Mouse (Mus musculus) intestine, postnatal 0 days (tissue): ENCODE results near the gene Axin2. TPM values are rescaled to one million over a fixed set of nuclear protein-coding genes. Genes with fewer than 3 reads are reported as not detected.
A peak's percentile ranks its signal among the peaks of the same experiment; 100 is the strongest.

Experiments used
- ATAC-seq: fragments of 200-750 bp; cut with Nextera tagmentation; 2 replicates; pipeline ENCODE4 v1.8.0; 2017; ENCODE audit warnings: mild to moderate bottlenecking, moderate TSS enrichment, moderate library complexity
- H3K27ac ChIP-seq: fragments of 300-500 bp; sonication (generic); 2 replicates; pipeline ENCODE4 v1.5.1; 2014; ENCODE audit warnings: mild to moderate bottlenecking, low read depth, low read length, moderate library complexity
- H3K27me3 ChIP-seq: fragments of 300-500 bp; sonication (generic); replicated peaks from 2 replicates; pipeline ENCODE4 v1.6.1; 2014; ENCODE audit warnings: low read length, mixed read lengths; ENCODE audit not compliant: control insufficient read depth, insufficient read depth
- H3K36me3 ChIP-seq: fragments of 300-500 bp; sonication (generic); 2 replicates; pipeline ENCODE4 v1.6.1; 2014; ENCODE audit warnings: mild to moderate bottlenecking, moderate library complexity; ENCODE audit not compliant: control insufficient read depth, insufficient read depth
- H3K4me1 ChIP-seq: fragments of 300-500 bp; sonication (generic); replicated peaks from 2 replicates; pipeline ENCODE4 v1.6.1; 2014; ENCODE audit warnings: antibody characterized with exemption, low read length, mixed read lengths; ENCODE audit not compliant: control insufficient read depth, insufficient read depth
- H3K4me2 ChIP-seq: fragments of 300-500 bp; sonication (generic); replicated peaks from 2 replicates; pipeline ENCODE4 v1.6.1; 2014; ENCODE audit warnings: low read depth, mild to moderate bottlenecking, moderate library complexity
- H3K4me3 ChIP-seq: fragments of 300-500 bp; sonication (generic); 2 replicates; pipeline ENCODE4 v1.5.1; 2014; ENCODE audit warnings: low read depth, low read length
- H3K9ac ChIP-seq: fragments of 300-500 bp; sonication (generic); 2 replicates; pipeline ENCODE4 v1.6.1; 2014; ENCODE audit warnings: mild to moderate bottlenecking, low read depth, low read length
- H3K9me3 ChIP-seq: fragments of 300-500 bp; sonication (generic); 2 replicates; pipeline ENCODE4 v1.6.1; 2016; ENCODE audit warnings: mixed run types; ENCODE audit not compliant: control insufficient read depth
- CTCF ChIP-seq: sonication (generic); IDR thresholded peaks from 2 replicates; pipeline ENCODE4 v1.5.1; 2016; ENCODE audit warnings: low read depth, mild to moderate bottlenecking, control low read depth, antibody characterized with exemption, moderate library complexity
- WGBS: fragments of 180-500 bp; shearing (Covaris S2); extraction: QIAGEN DNeasy Blood & Tissue Kit; methylation state at CpG from one replicate; pipeline ENCODE4 v1.1.7; 2014; 5-methylcytosine and 5-hydroxymethylcytosine counted together
- polyA plus RNA-seq: library from polyadenylated mRNA; unstranded; fragments of >200 nt; fragmentation: Nextera tagmentation; extraction: Ambion mirVana; gene quantifications from 2 replicates; pipeline ENCODE4 v1.2.1, GENCODE M21; 2015

Axin2 gene
- polyA plus RNA-seq, 1 experiment from 2014 or later: 3.1 TPM

DNA sequence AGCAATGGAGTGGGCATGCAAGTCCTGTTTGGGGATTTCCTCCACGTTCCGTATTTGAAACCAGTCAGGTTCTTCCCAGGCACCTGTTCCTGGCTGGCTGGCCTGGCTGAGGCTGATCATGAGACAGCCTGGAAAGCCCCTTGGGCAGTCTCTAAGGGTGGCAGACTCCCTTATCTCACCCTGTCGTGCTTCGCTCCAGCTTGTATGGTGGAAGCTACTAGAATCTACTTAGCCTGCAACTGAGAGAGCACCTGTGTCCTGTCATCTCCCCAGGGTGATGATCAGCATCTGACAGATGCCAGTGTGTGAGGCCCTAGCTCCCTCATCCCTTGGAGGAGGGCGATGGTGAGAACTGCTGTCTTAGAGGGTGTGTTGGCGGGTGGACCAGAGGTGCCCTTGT lies 21.7 kb upstream of the Axin2 start:
- no peak overlapping the region for H3K4me3 ChIP-seq
- H3K4me2 ChIP-seq: no peak overlapping the region
- no peaks in the 10 kb centered on the region for H3K4me1 ChIP-seq
- 82% methylated on average over 6 of the region's 6 CpGs for WGBS
- ATAC-seq: no peak
- no peak overlapping the region for H3K27ac ChIP-seq
- H3K9me3 ChIP-seq: no peaks in the 10 kb centered on the region
- H3K9ac ChIP-seq: no peak overlapping the region
- no peaks in the 10 kb centered on the region for H3K36me3 ChIP-seq
- no peak for TF ChIP-seq CTCF
- H3K27me3 ChIP-seq: no peaks in the 10 kb centered on the region

DNA sequence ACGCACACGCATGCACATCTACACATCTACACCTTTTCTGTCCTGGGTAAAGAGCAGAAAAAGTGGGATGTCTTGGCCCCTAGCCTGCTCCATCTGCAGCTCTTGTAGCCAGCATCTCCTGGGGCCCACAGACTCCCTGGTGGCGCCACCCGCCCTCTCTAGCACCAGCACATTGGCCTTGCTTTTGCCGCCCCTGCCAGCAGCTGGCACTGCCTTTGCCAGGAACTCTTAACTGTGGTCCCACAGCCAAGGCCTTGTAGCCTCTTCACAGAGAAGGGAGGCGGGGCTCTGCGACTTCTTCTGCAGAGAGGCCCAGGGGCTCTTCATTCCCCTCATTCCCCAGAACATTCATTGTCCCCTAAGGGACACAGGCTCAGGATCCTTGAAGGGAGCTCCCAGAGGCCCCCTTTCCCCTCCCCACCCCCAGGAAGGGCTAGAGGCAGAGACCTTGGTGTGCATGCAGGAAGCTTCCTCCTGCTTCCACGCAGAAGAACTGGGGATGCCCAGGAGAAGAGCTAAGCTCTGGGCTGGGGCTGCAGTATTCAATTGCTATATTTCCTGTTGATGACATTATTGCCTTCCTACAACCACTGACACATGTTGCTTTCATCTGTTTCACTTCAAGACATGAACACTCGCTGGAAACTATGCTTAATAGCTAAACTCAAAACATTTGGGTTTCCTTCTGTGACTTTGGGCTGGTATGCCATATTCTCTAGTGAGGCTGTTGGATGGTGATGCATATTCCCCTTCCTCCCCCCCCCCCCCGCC lies 19.2 kb upstream of the Axin2 start:
- Histone ChIP-seq H3K4me1 (no peaks in the 10 kb centered on the region), H3K27me3 (no peaks in the 10 kb centered on the region), H3K4me3 (no peak overlapping the region), H3K9me3 (no peaks in the 10 kb centered on the region), H3K9ac (no peak overlapping the region), H3K36me3 (no peaks in the 10 kb centered on the region), H3K27ac (no peak overlapping the region), H3K4me2 (no peak overlapping the region)
- WGBS: 80% methylated on average over 10 of the region's 10 CpGs
- no peak for ATAC-seq
- TF ChIP-seq CTCF: no peak

DNA sequence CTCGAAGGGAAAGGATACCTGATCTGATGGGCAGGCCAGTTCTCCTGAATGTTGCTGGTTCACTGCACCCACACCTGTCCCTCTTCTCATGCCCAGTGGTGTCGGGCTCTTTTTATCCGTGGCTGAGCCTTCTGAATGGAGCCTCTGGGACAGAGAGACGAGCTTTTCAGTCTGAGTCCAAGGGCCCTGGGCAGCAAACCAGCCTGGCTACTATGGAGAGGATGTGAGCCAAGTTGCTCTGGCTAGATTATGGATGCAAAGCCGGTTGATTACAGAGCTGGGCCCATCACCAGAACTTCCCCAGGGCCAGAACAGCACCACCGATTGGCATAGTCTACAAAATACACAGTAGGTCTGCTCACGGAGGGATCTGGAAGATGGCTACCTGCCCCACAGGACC lies 18.5 kb upstream of the Axin2 start:
- no peaks in the 10 kb centered on the region for H3K27me3 ChIP-seq
- no peak for ATAC-seq
- TF ChIP-seq CTCF: no peak
- WGBS: 82% methylated on average over 7 of the region's 7 CpGs
- H3K4me3 ChIP-seq: no peak overlapping the region
- no peak overlapping the region for H3K4me2 ChIP-seq
- no peak overlapping the region for H3K27ac ChIP-seq
- H3K9ac ChIP-seq: no peak overlapping the region
- H3K36me3 ChIP-seq: no peaks in the 10 kb centered on the region
- no peaks in the 10 kb centered on the region for H3K9me3 ChIP-seq
- H3K4me1 ChIP-seq: no peaks in the 10 kb centered on the region

DNA sequence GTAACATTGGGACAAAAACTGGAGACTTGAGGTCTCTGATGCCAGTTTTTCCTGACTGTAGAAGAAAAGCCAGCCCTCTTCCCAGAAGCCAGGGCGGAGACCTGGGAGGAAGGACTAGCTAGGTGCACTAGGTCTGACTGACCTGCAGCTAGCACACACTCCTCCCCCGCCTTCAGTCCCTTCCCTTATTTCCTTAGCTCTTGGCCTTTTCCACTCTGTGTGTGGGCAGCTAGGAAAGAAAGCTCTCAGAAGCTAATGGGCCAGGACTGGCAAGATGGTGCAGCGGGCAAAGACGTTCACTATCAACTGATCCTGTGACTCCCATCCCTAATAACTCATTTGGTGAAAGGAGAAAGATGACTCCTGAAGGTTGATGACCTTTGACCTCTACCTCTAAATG lies 17.8 kb upstream of the Axin2 start:
- TF ChIP-seq CTCF: no peak
- WGBS: 65% methylated on average over 4 of the region's 4 CpGs
- H3K27ac ChIP-seq: no peak overlapping the region

DNA sequence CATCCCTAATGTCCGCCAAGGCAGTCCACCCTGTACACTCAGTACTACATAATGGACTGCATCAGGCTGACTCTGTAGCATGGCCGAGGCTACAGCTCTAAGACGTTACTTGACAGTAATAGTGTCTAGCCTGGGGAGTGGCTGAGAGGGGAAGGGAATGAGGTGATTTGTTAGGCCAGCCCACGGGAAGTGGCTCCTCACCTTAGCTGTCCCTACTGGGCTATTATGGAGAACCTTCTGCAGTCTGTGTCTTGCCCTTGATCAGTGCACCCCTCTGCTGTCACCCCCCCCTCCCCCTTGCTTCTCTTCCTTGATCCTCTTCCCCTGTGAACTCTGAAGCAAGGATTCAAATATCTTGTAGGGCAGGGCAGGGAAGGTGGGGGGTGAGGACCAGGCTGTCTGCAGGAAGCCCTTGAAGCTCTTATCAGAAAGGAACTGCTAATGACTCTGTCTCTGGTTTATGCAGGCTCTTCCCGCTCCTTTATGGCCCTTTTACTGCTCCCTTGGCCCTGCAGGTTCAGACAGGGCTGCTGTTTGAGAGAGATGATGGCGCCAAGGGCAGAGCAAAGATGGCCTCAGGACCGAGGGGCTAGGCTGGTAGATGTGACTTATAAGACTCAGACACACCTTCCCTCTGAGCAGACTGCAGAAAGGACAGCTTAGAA lies 13.4 kb upstream of the Axin2 start:
- no peak for TF ChIP-seq CTCF
- H3K4me1 ChIP-seq: no peaks in the 10 kb centered on the region
- no peaks in the 10 kb centered on the region for H3K27me3 ChIP-seq
- H3K9me3 ChIP-seq: no peaks in the 10 kb centered on the region
- peak; percentile 84 for ATAC-seq
- no peak overlapping the region for H3K4me3 ChIP-seq
- H3K4me2 ChIP-seq: no peak overlapping the region
- no peak overlapping the region for H3K27ac ChIP-seq
- H3K9ac ChIP-seq: no peak overlapping the region
- no peaks in the 10 kb centered on the region for H3K36me3 ChIP-seq
- 26% methylated on average over 7 of the region's 7 CpGs for WGBS

More for the DNA sequence above, 17.8 kb upstream of the Axin2 start:
- no peak overlapping the region for H3K4me2 ChIP-seq
- no peaks in the 10 kb centered on the region for H3K4me1 ChIP-seq
- no peaks in the 10 kb centered on the region for H3K9me3 ChIP-seq
- no peaks in the 10 kb centered on the region for H3K36me3 ChIP-seq
- no peaks in the 10 kb centered on the region for H3K27me3 ChIP-seq
- H3K4me3 ChIP-seq: no peak overlapping the region
- no peak overlapping the region for H3K9ac ChIP-seq
- ATAC-seq: no peak

DNA sequence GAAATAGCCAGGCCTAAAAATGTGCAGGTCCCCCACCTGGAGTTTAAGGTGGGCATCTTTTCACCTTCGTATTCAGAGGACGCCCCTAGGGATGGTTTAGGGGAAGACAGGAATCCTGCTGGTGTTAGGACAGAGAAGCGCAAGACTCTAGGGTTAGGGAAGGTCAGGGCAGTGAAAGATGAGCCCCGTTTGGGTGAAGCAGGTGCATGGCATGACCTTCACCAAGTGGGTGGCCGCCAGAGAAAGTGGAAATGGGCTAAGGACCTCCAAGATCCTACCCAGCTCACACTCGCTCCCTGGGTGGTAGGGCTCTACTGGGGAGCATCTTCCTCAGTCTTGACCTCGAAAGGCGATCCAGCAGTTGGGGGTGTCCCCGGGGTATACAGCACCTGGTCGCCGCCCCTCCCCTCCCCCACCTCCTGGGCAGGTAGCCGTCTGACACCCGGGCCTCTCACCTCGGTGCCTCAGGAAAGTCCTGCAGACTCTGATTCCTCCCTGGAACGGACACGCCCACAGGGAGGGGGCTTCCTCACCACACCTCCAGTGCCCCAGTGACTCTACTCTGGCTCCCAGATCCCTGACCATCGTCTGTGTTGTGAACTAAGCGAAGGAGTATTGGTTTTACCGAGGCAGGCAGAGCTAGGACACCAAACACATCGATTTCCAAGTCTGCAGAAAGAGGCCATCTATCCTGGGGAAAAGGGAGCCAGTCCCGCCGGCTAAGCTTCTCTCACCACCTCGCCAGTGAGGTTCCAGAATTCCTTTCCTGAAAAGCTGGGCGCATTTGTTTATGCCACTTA lies 10.6 kb upstream of the Axin2 start:
- H3K4me3 ChIP-seq: peak overlapping the region; percentile 11; the same call in 1 of the 2 replicates
- H3K36me3 ChIP-seq: no peaks in the 10 kb centered on the region
- H3K27ac ChIP-seq: peak overlapping the region; percentile 52; the same call in 1 of the 2 replicates
- no peaks in the 10 kb centered on the region for H3K9me3 ChIP-seq
- TF ChIP-seq CTCF: no peak
- H3K4me1 ChIP-seq: no peaks in the 10 kb centered on the region
- H3K27me3 ChIP-seq: no peaks in the 10 kb centered on the region
- H3K9ac ChIP-seq: peak overlapping the region; percentile 11; the same call in 1 of the 2 replicates
- 11% methylated on average over 24 of the region's 24 CpGs for WGBS
- H3K4me2 ChIP-seq: peak overlapping the region; percentile 59
- no peak for ATAC-seq
